Mouse (Mus musculus): ENCODE measurements at regions not wholly inside any gene's neighbourhood (a gene's known extent, or its start where the extent isn't known, plus 50 kb on each side); places are given as distances from the start of the nearest gene placed in this dataset.

- no peak for DNase-seq (ENCODE audit: low spot score in 2 of 2)
These were observed 56.1 kb downstream of the Foxi3 start for GRCm38 (mm10) chr6:71012436-71012822.

GRCm38 (mm10) chr6:71012823-71013461 is 56.6 kb downstream of the Foxi3 start:
- DNase-seq (ENCODE audit: low spot score in 2 of 2): no peak

GRCm38 (mm10) chr6:71016388-71016787 is 60.1 kb downstream of the Foxi3 start:
- no peak for DNase-seq (ENCODE audit: low spot score in 2 of 2)

GRCm38 (mm10) chr6:71021353-71021752 is 65.0 kb downstream of the Foxi3 start:
- DNase-seq (ENCODE audit: low spot score in 2 of 2): no peak

- DNase-seq (ENCODE audit: low spot score in 2 of 2): no peak
These were observed 69.1 kb downstream of the Foxi3 start for GRCm38 (mm10) chr6:71025472-71025871.

GRCm38 (mm10) chr6:71029663-71030062 is 73.3 kb downstream of the Foxi3 start:
- no peak for DNase-seq (ENCODE audit: low spot score in 2 of 2)

- peak in 1 of 2 experiments; percentile 4 for DNase-seq (ENCODE audit: low spot score in 2 of 2)
These were observed 74.2 kb downstream of the Foxi3 start for GRCm38 (mm10) chr6:71030541-71030940.

- no peak for DNase-seq (ENCODE audit: low spot score in 2 of 2)
These were observed 87.9 kb downstream of the Foxi3 start for GRCm38 (mm10) chr6:71044241-71044640.

GRCm38 (mm10) chr6:71045261-71045660 is 88.9 kb downstream of the Foxi3 start:
- no peak for DNase-seq (ENCODE audit: low spot score in 2 of 2)

GRCm38 (mm10) chr6:71048199-71049094 is 92.1 kb downstream of the Foxi3 start:
- DNase-seq (ENCODE audit: low spot score in 2 of 2): no peak

- DNase-seq (ENCODE audit: low spot score in 2 of 2): no peak
These were observed 93.9 kb downstream of the Foxi3 start for GRCm38 (mm10) chr6:71050248-71050647.

GRCm38 (mm10) chr6:71050754-71051213 is 93.5 kb downstream of the Thnsl2 start:
- DNase-seq (ENCODE audit: low spot score in 2 of 2): no peak

GRCm38 (mm10) chr6:71057209-71057858 is 86.9 kb downstream of the Thnsl2 start:
- no peak for DNase-seq (ENCODE audit: low spot score in 2 of 2)

- no peak for DNase-seq (ENCODE audit: low spot score in 2 of 2)
These were observed 84.1 kb downstream of the Thnsl2 start for GRCm38 (mm10) chr6:71060116-71060515.

- DNase-seq (ENCODE audit: low spot score in 2 of 2): no peak
These were observed 81.3 kb downstream of the Thnsl2 start for GRCm38 (mm10) chr6:71062980-71063379.

GRCm38 (mm10) chr6:71065428-71065827 is 78.8 kb downstream of the Thnsl2 start:
- DNase-seq (ENCODE audit: low spot score in 2 of 2): no peak

- DNase-seq (ENCODE audit: low spot score in 2 of 2): no peak
These were observed 75.0 kb downstream of the Thnsl2 start for GRCm38 (mm10) chr6:71069229-71069628.

GRCm38 (mm10) chr6:71074789-71075191 is 69.4 kb downstream of the Thnsl2 start:
- DNase-seq (ENCODE audit: low spot score in 2 of 2): no peak
